Mouse (Mus musculus) embryo, embryonic 9.5 days (tissue): ENCODE results near the gene Wasl.

Experiments used
- DNase-seq: peaks from one replicate; pipeline ENCODE4 v3.0.0-alpha.2; 2017; ENCODE audit errors: extremely low spot score

Wasl gene

GRCm38 (mm10) chr6:24664867-24665458, at the start of gene Wasl:
Gene Wasl (minus strand): TSS chr6:24665009.
- DNase-seq = peak; percentile 99

- no peak for DNase-seq
These were observed 42.7 kb upstream of the Wasl start for GRCm38 (mm10) chr6:24707499-24707898.

- DNase-seq = no peak
These were observed 42.3 kb upstream of the Wasl start for GRCm38 (mm10) chr6:24707090-24707489.

GRCm38 (mm10) chr6:24697216-24697615, 32.4 kb upstream of the Wasl start:
- no peak for DNase-seq

- DNase-seq = no peak
These were observed 31.3 kb upstream of the Wasl start for GRCm38 (mm10) chr6:24696117-24696516.

- DNase-seq = no peak
These were observed 29.9 kb upstream of the Wasl start for GRCm38 (mm10) chr6:24694455-24695410.

GRCm38 (mm10) chr6:24687871-24688270, 23.1 kb upstream of the Wasl start:
- no peak for DNase-seq

GRCm38 (mm10) chr6:24683113-24683512, 18.3 kb upstream of the Wasl start:
- DNase-seq = no peak

- DNase-seq = no peak
These were observed 3.0 kb upstream of the Wasl start for GRCm38 (mm10) chr6:24667829-24668228.

GRCm38 (mm10) chr6:24666248-24666647, 1.4 kb upstream of the Wasl start:
- DNase-seq = no peak

GRCm38 (mm10) chr6:24664133-24664866, 509 bp downstream of the Wasl start:
- DNase-seq = no peak

- DNase-seq = peak; percentile 17
These were observed 1.3 kb downstream of the Wasl start for GRCm38 (mm10) chr6:24663196-24664132.

- no peak for DNase-seq
These were observed 2.3 kb downstream of the Wasl start for GRCm38 (mm10) chr6:24662483-24662882.

GRCm38 (mm10) chr6:24661879-24662278, 2.9 kb downstream of the Wasl start:
- no peak for DNase-seq

- DNase-seq = no peak
These were observed 7.0 kb downstream of the Wasl start for GRCm38 (mm10) chr6:24657647-24658387.

- DNase-seq = no peak
These were observed 8.7 kb downstream of the Wasl start for GRCm38 (mm10) chr6:24656094-24656493.

- no peak for DNase-seq
These were observed 13.3 kb downstream of the Wasl start for GRCm38 (mm10) chr6:24651538-24651937.

- no peak for DNase-seq
These were observed 14.1 kb downstream of the Wasl start for GRCm38 (mm10) chr6:24650719-24651118.

- DNase-seq = no peak
These were observed 16.4 kb downstream of the Wasl start for GRCm38 (mm10) chr6:24648403-24648802.

GRCm38 (mm10) chr6:24647103-24647691, 17.6 kb downstream of the Wasl start:
- DNase-seq = no peak
